Mouse (Mus musculus): ENCODE results near the gene Scly.

- TF ChIP-seq CTCF (IDR thresholded peaks at IDR 0.05; ENCODE audit: borderline replicate concordance, control insufficient read depth, extremely low read depth, insufficient read depth, low read length, poor library complexity) (no peak), POLR2A (IDR thresholded peaks at IDR 0.05; ENCODE audit: control insufficient read depth, extremely low read depth, insufficient read depth, low read length, poor library complexity) (no peak)
Measured at GRCm38 (mm10) chr1:91362113-91362512, 64.0 kb downstream of the Scly start.

Measured in thymus, adult 2 months (tissue).